Comparison of ENCODE assay signal across 8 mouse cellular contexts in the genomic region with DNA sequence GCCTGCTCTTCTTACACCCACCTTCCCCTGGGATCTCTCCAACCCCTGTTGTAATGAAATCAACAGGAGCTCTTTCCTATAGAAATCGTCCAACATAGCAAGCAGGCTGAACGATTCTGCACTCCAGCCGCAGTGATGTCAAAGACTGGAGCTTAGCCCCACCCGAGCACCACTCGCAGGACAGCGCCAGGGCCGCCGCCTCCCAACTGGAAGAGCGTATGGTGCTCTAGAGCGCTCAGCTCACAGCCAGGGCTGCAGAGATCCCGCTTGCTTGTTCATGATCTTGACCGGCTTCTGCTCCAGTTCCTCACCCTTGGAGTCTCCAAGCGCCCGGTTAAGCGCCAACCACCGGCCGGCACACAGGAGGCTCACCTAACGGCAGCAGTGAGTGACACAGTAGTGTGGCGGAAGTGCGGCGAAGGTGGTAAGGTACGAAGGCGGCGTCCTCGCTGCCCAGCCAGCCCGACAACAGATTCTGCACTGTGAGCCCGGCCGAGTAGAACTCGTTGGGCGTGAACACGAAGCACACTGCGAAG. TPM values are rescaled to one million over a fixed set of nuclear protein-coding genes. Genes with fewer than 3 reads are reported as not detected.
A peak's percentile ranks its signal among the peaks of the same experiment; 100 is the strongest.
DNase-seq lines count a peak whose midpoint lies in the region; ATAC-seq and TF ChIP-seq lines count a peak whose summit lies in the region.

No protein-coding gene starts in this region.

- peak overlapping the region; percentile 70 for H3K9ac ChIP-seq in hindbrain, embryonic 11.5 days (ENCODE audit: low read depth, low read length)

- no peak for TF ChIP-seq CTCF in left cerebral cortex, adult 2 months (IDR thresholded peaks at IDR 0.05)

- peaks cover 5% of the 10 kb centered on the region for H3K4me1 ChIP-seq in brown adipose tissue, adult 24 weeks (ENCODE audit: control insufficient read depth, insufficient read depth, insufficient read length, low read length)
- peaks cover 7% of the 10 kb centered on the region; the same call in 1 of the 2 replicates for H3K4me1 ChIP-seq in hindbrain, embryonic 11.5 days (replicated peaks; ENCODE audit: control insufficient read depth, insufficient read depth, low read length)

- intact Hi-C loops in left cerebral cortex, adult 2 months (cut with DNase I), result loop anchor here (1.0 to 10.0 kb wide), 2 partner anchors 279 to 383 kb away; partner anchors contain the start of genes Ctbp1 and Uvssa
- intact Hi-C loops in left cerebral cortex, postnatal 25 days (cut with DNase I), result loop anchor here (2.0 to 5.0 kb wide), 2 partner anchors 125 to 280 kb away; partner anchors contain the start of genes Letm1 and Nelfa

- under 1% methylated on average over 32 of the region's 32 CpGs for WGBS in hindbrain, embryonic 11.5 days
- WGBS in macrophage (ENCODE audit: missing documents), result under 1% methylated on average over 32 of the region's 32 CpGs

- peak overlapping the region; percentile 90 for H3K4me2 ChIP-seq in hindbrain, embryonic 11.5 days (replicated peaks; ENCODE audit: low read depth, low read length)

- no peak for DNase-seq in left cerebral cortex, adult 2 months (ENCODE audit: extremely low spot score in 1 of 2, low spot score in 2 of 2)
- DNase-seq in left cerebral cortex, postnatal 25 days (ENCODE audit: low spot score in 2 of 2), result no peak
- DNase-seq in hindbrain, embryonic 11.5 days (ENCODE audit: low spot score), result no peak
- no peak for DNase-seq in adrenal gland, adult 18-20 months (ENCODE audit: low spot score in 2 of 2)
- no peak for DNase-seq in kidney, adult 9 months
- no peak for DNase-seq in spleen, postnatal 4 days (ENCODE audit: low spot score in 2 of 2)

- peak overlapping the region; percentile 65 for H3K4me3 ChIP-seq in left cerebral cortex, adult 2 months
- H3K4me3 ChIP-seq in brown adipose tissue, adult 24 weeks (ENCODE audit: insufficient read depth, low read depth, low read length), result peak overlapping the region; percentile 96
- peak overlapping the region; percentile 76 for H3K4me3 ChIP-seq in hindbrain, embryonic 11.5 days (ENCODE audit: low read depth, low read length)
- peak overlapping the region; percentile 91 for H3K4me3 ChIP-seq in macrophage (ENCODE audit: inconsistent target)

- no peaks in the 10 kb centered on the region for H3K9me3 ChIP-seq in hindbrain, embryonic 11.5 days (ENCODE audit: control insufficient read depth, low read length)

- no peaks in the 10 kb centered on the region for H3K27me3 ChIP-seq in hindbrain, embryonic 11.5 days (ENCODE audit: control insufficient read depth, insufficient read depth, low read length)

- peak; percentile 28; the same call in 1 of the 2 replicates for ATAC-seq in hindbrain, embryonic 11.5 days (ENCODE audit: low FRiP score)

- H3K79me2 ChIP-seq in macrophage (ENCODE audit: inconsistent target), result peaks cover 60% of the 10 kb centered on the region

- H3K27ac ChIP-seq in left cerebral cortex, adult 2 months, result peak overlapping the region; percentile 100
- peak overlapping the region; percentile 64 for H3K27ac ChIP-seq in brown adipose tissue, adult 24 weeks (replicated peaks; ENCODE audit: low read depth, low read length)
- peak overlapping the region; percentile 56; the same call in 1 of the 2 replicates for H3K27ac ChIP-seq in hindbrain, embryonic 11.5 days (ENCODE audit: low read depth, low read length)
- peak overlapping the region; percentile 93 for H3K27ac ChIP-seq in macrophage

- peaks cover 6% of the 10 kb centered on the region for H3K36me3 ChIP-seq in hindbrain, embryonic 11.5 days (ENCODE audit: control insufficient read depth, insufficient read depth, low read length)
- H3K36me3 ChIP-seq in macrophage (ENCODE audit: inconsistent target), result peaks cover 16% of the 10 kb centered on the region; the same call in 1 of the 2 replicates

RNA-seq across cellular contexts. Expression of gene Tacc3, which starts 0.6 kb away (rescaled TPM):
- 1 to 10 TPM; 5.3 to 7.2 TPM for total RNA-seq in left cerebral cortex, adult 2 months (2021)
- total RNA-seq in left cerebral cortex, postnatal 25 days (2021), result 1 to 10 TPM; 5.5 to 5.9 TPM
- 3.3 and 3.5 TPM in 2 replicates for polyA plus RNA-seq in brown adipose tissue, adult 24 weeks (2012; ENCODE audit: insufficient read depth, insufficient read length, missing spikeins)
- polyA plus RNA-seq in hindbrain, embryonic 11.5 days (2014; fragmentation: Nextera tagmentation; extraction: Ambion mirVana), result 232 and 255 TPM in 2 replicates
- 10 to 100 TPM in 21 of 26 experiments, 1 to 10 TPM in 5; 4.8 to 40.4 (median 19.6) TPM for total RNA-seq in macrophage (2018; cell fraction: chromatin; rRNA removed)
- total RNA-seq in macrophage (2018; cell fraction: cytosol; rRNA removed), result 10 to 100 TPM in 18 of 26 experiments, 1 to 10 TPM in 8; 7.4 to 14.6 (median 10.7) TPM
- 10 to 100 TPM in 21 of 26 experiments, 1 to 10 TPM in 5; 4.9 to 37.4 (median 13.4) TPM for total RNA-seq in macrophage (2018; cell fraction: nucleus; rRNA removed)
- 6.1 to 26.7 TPM (median 22.0 TPM) in 3 replicates for polyA plus RNA-seq in macrophage (2018)
- 1 to 10 TPM; 2.9 to 3.1 TPM for total RNA-seq in adrenal gland, adult 18-20 months (2021)

RNA-seq across cellular contexts. Expression of gene Tmem129, which starts 0.9 kb away (rescaled TPM):
- 10 to 100 TPM; 24.8 to 26.7 TPM for total RNA-seq in left cerebral cortex, adult 2 months (2021)
- 10 to 100 TPM; 25.6 to 27.6 TPM for total RNA-seq in left cerebral cortex, postnatal 25 days (2021)
- 16.3 and 19.4 TPM in 2 replicates for polyA plus RNA-seq in brown adipose tissue, adult 24 weeks (2012; ENCODE audit: insufficient read depth, insufficient read length, missing spikeins)
- 37.2 and 39.0 TPM in 2 replicates for polyA plus RNA-seq in hindbrain, embryonic 11.5 days (2014; fragmentation: Nextera tagmentation; extraction: Ambion mirVana)
- total RNA-seq in macrophage (2018; cell fraction: chromatin; rRNA removed), result 10 to 100 TPM in 6 of 26 experiments, 1 to 10 TPM in 17, under 1 TPM in 3; 0.38 to 15.4 (median 4.5) TPM
- total RNA-seq in macrophage (2018; cell fraction: cytosol; rRNA removed), result 10 to 100 TPM in 23 of 26 experiments, 1 to 10 TPM in 3; 6.1 to 26.1 (median 18.1) TPM
- 10 to 100 TPM in 13 of 26 experiments, 1 to 10 TPM in 13; 2.2 to 23.7 (median 10.7) TPM for total RNA-seq in macrophage (2018; cell fraction: nucleus; rRNA removed)
- polyA plus RNA-seq in macrophage (2018), result 11.7 to 18.8 TPM (median 18.6 TPM) in 3 replicates
- total RNA-seq in adrenal gland, adult 18-20 months (2021), result 10 to 100 TPM; 25.7 to 28.9 TPM

RNA-seq across cellular contexts. Expression of gene Slbp, which starts 4.9 kb away (rescaled TPM):
- total RNA-seq in left cerebral cortex, adult 2 months (2021), result 10 to 100 TPM; 24.4 to 25.7 TPM
- 10 to 100 TPM; 23.3 to 23.6 TPM for total RNA-seq in left cerebral cortex, postnatal 25 days (2021)
- polyA plus RNA-seq in brown adipose tissue, adult 24 weeks (2012; ENCODE audit: insufficient read depth, insufficient read length, missing spikeins), result 30.5 and 58.5 TPM in 2 replicates
- 257 and 262 TPM in 2 replicates for polyA plus RNA-seq in hindbrain, embryonic 11.5 days (2014; fragmentation: Nextera tagmentation; extraction: Ambion mirVana)
- 100 to 1,000 TPM in 1 of 26 experiments, 10 to 100 TPM in 25; 24.7 to 108 (median 50.4) TPM for total RNA-seq in macrophage (2018; cell fraction: chromatin; rRNA removed)
- 10 to 100 TPM; 17.7 to 33.7 (median 28.1) TPM for total RNA-seq in macrophage (2018; cell fraction: cytosol; rRNA removed)
- total RNA-seq in macrophage (2018; cell fraction: nucleus; rRNA removed), result 100 to 1,000 TPM in 1 of 26 experiments, 10 to 100 TPM in 25; 18.5 to 101 (median 36.5) TPM
- 28.4 to 65.1 TPM (median 34.0 TPM) in 3 replicates for polyA plus RNA-seq in macrophage (2018)
- total RNA-seq in adrenal gland, adult 18-20 months (2021), result 10 to 100 TPM; 37.9 to 50.8 TPM

RNA-seq across cellular contexts. Expression of gene Gm9903, which starts 27.6 kb away (rescaled TPM):
- total RNA-seq in left cerebral cortex, adult 2 months (2021), result under 1 TPM; 0.70 to 0.77 TPM
- under 1 TPM; 0.80 to 0.98 TPM for total RNA-seq in left cerebral cortex, postnatal 25 days (2021)
- not detected in 2 replicates for polyA plus RNA-seq in brown adipose tissue, adult 24 weeks (2012; ENCODE audit: insufficient read depth, insufficient read length, missing spikeins)
- polyA plus RNA-seq in hindbrain, embryonic 11.5 days (2014; fragmentation: Nextera tagmentation; extraction: Ambion mirVana), result 0.66 and 0.94 TPM in 2 replicates
- 1 to 10 TPM in 13 of 26 experiments, under 1 TPM in 5, not detected in 8; 0.25 to 2.6 (median 1.5) TPM for total RNA-seq in macrophage (2018; cell fraction: chromatin; rRNA removed)
- total RNA-seq in macrophage (2018; cell fraction: cytosol; rRNA removed), result under 1 TPM in 17 of 26 experiments, not detected in 9; 0.05 to 0.58 (median 0.14) TPM
- 1 to 10 TPM in 12 of 26 experiments, under 1 TPM in 11, not detected in 3; 0.30 to 3.2 (median 1.2) TPM for total RNA-seq in macrophage (2018; cell fraction: nucleus; rRNA removed)
- polyA plus RNA-seq in macrophage (2018), result 0.10 to 0.23 TPM in 2 of 3 replicates, not detected in the other
- under 1 TPM; 0.17 to 0.22 TPM for total RNA-seq in adrenal gland, adult 18-20 months (2021)

RNA-seq across cellular contexts. Expression of gene Fam53a, which starts 27.9 kb away (rescaled TPM):
- total RNA-seq in left cerebral cortex, adult 2 months (2021), result 10 to 100 TPM; 25.2 to 26.1 TPM
- 10 to 100 TPM; 23.0 to 27.6 TPM for total RNA-seq in left cerebral cortex, postnatal 25 days (2021)
- polyA plus RNA-seq in brown adipose tissue, adult 24 weeks (2012; ENCODE audit: insufficient read depth, insufficient read length, missing spikeins), result 13.6 and 14.7 TPM in 2 replicates
- 50.3 and 52.3 TPM in 2 replicates for polyA plus RNA-seq in hindbrain, embryonic 11.5 days (2014; fragmentation: Nextera tagmentation; extraction: Ambion mirVana)
- 10 to 100 TPM in 18 of 26 experiments, 1 to 10 TPM in 8; 2.3 to 36.5 (median 18.1) TPM for total RNA-seq in macrophage (2018; cell fraction: chromatin; rRNA removed)
- total RNA-seq in macrophage (2018; cell fraction: cytosol; rRNA removed), result 10 to 100 TPM in 23 of 26 experiments, 1 to 10 TPM in 3; 7.4 to 23.4 (median 20.1) TPM
- total RNA-seq in macrophage (2018; cell fraction: nucleus; rRNA removed), result 10 to 100 TPM in 20 of 26 experiments, 1 to 10 TPM in 6; 5.0 to 28.3 (median 15.2) TPM
- 9.3 to 21.4 TPM (median 18.9 TPM) in 3 replicates for polyA plus RNA-seq in macrophage (2018)
- total RNA-seq in adrenal gland, adult 18-20 months (2021), result 10 to 100 TPM; 24.5 to 28.2 TPM
